In the genomic region with DNA sequence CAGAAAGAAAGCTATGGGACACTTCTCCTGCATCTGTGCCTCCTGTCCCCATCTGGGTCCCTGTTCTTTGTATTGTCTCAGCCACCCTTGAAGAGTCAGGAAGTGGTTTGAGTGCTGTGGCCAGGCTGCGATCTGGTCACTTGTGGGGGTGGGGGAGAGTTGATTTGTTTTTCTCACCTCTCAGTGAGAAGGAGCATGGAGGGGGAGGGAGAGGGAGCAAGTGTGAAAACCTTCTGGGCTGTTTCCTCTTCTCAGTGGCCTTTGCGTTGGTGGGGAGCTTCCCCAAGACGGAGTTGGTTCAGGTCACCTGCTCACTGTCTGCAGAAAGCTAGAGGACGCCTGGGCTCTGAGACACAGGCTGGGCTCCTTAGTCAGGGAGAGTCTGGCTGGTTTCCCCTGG, we compare ENCODE assay signal across 10 mouse cellular contexts.
A peak's percentile ranks its signal among the peaks of the same experiment; 100 is the strongest.
DNase-seq lines count a peak whose midpoint lies in the region; ATAC-seq and TF ChIP-seq lines count a peak whose summit lies in the region.
"Had no signal": no experiment of that assay in that cellular context is flagged by ENCODE, and none has a peak within 500 bp of the region (broad histone marks: within the 10 kb centered on the region; RNA-seq: fewer than 3 reads in every experiment).

No protein-coding gene starts in this region.

- H3K9ac ChIP-seq in heart, embryonic 14.5 days (ENCODE audit: low read length), result no peak overlapping the region
- H3K9ac ChIP-seq in heart, postnatal 0 days (replicated peaks; ENCODE audit: low read depth, low read length), result no peak overlapping the region

- no peak overlapping the region for H3K4me2 ChIP-seq in heart, embryonic 14.5 days (ENCODE audit: low read length)
- no peak overlapping the region for H3K4me2 ChIP-seq in heart, postnatal 0 days (ENCODE audit: low read depth, low read length)
- H3K4me2 ChIP-seq: limb, embryonic 15.5 days had no signal

- no peak for DNase-seq in heart, adult 18-20 months
- peak; percentile 75 for DNase-seq in CD4-positive, CD25-positive, alpha-beta regulatory T cell, adult 2 months (ENCODE audit: low read depth, low spot score)
- DNase-seq in heart, postnatal 0 days (ENCODE audit: low spot score), result no peak
- peak; percentile 23 for DNase-seq in spleen, adult 12 weeks (ENCODE audit: low spot score)
- DNase-seq in right cerebral cortex, postnatal 36 days (ENCODE audit: low spot score in 2 of 2), result no peak
- no peak for DNase-seq in kidney, postnatal 14 days
- no peak for DNase-seq in kidney, adult 8-10 months

- H3K9me3 ChIP-seq in heart, embryonic 14.5 days (ENCODE audit: control insufficient read depth, low read length), result no peaks in the 10 kb centered on the region
- no peaks in the 10 kb centered on the region for H3K9me3 ChIP-seq in heart, postnatal 0 days (replicated peaks; ENCODE audit: control insufficient read depth, low read length)
- H3K9me3 ChIP-seq: limb, embryonic 15.5 days had no signal

- no peak for TF ChIP-seq CTCF in heart, postnatal 0 days (IDR thresholded peaks at IDR 0.05; ENCODE audit: low read depth)

- H3K4me3 ChIP-seq in heart, embryonic 14.5 days (ENCODE audit: control insufficient read depth in 1 of 2, insufficient read depth in 1 of 2, low read depth in 1 of 2, low read length in 2 of 2), result no peak overlapping the region
- H3K4me3 ChIP-seq in heart, postnatal 0 days (ENCODE audit: low read depth, low read length), result no peak overlapping the region
- H3K4me3 ChIP-seq: limb, embryonic 15.5 days had no signal

- peaks cover 51 to 56% of the 10 kb centered on the region in 2 experiments for H3K4me1 ChIP-seq in heart, embryonic 14.5 days (ENCODE audit: control insufficient read depth in 2 of 2, insufficient read depth in 2 of 2, low read length in 2 of 2)
- peaks cover 34% of the 10 kb centered on the region for H3K4me1 ChIP-seq in heart, postnatal 0 days (ENCODE audit: control insufficient read depth, insufficient read depth)

- ATAC-seq in heart, embryonic 14.5 days (ENCODE audit: insufficient number of reproducible peaks, insufficient read depth, low FRiP score, low read depth), result no peak
- ATAC-seq in heart, postnatal 0 days (ENCODE audit: insufficient read depth, low read depth), result peak; percentile 6; the same call in 1 of the 2 replicates

- H3K27ac ChIP-seq in heart, embryonic 14.5 days (replicated peaks in 1 of 2; ENCODE audit: control insufficient read depth in 1 of 2, insufficient read depth in 1 of 2, low read depth in 2 of 2, low read length in 2 of 2), result peak overlapping the region; percentile 14 to 58; a peak in 3 of 4 replicates
- peak overlapping the region; percentile 40 for H3K27ac ChIP-seq in heart, postnatal 0 days (ENCODE audit: low read depth)
- H3K27ac ChIP-seq: limb, embryonic 15.5 days had no signal

- 31% methylated on average over 4 of the region's 4 CpGs for WGBS in heart, embryonic 14.5 days
- 46% methylated on average over 4 of the region's 4 CpGs for WGBS in heart, postnatal 0 days

- no peak for TF ChIP-seq EP300 in heart, postnatal 0 days (IDR thresholded peaks at IDR 0.05; ENCODE audit: low read depth)

- peaks cover 17% of the 10 kb centered on the region for H3K27me3 ChIP-seq in heart, embryonic 14.5 days (ENCODE audit: control insufficient read depth, insufficient read depth, low read length)
- H3K27me3 ChIP-seq in heart, postnatal 0 days (ENCODE audit: control insufficient read depth, insufficient read depth, low read length), result 0 out of 2 replicates have a peak, but pooled peaks cover 5% of the 10 kb centered on the region
- H3K27me3 ChIP-seq: limb, embryonic 15.5 days had no signal

- peaks cover 20% of the 10 kb centered on the region for H3K36me3 ChIP-seq in heart, embryonic 14.5 days (ENCODE audit: control insufficient read depth, insufficient read depth, low read length)
- peaks cover 18% of the 10 kb centered on the region for H3K36me3 ChIP-seq in heart, postnatal 0 days (replicated peaks; ENCODE audit: control insufficient read depth, insufficient read depth, low read length)
- H3K36me3 ChIP-seq: G1E; limb, embryonic 15.5 days had no signal

Comparison
In these comparisons a context has a peak if more than half of its experiments do, and no peak if none do; other contexts are left out.
1. DNase-seq: peak in CD4-positive, CD25-positive, alpha-beta regulatory T cell, adult 2 months (single experiment) and spleen, adult 12 weeks (single experiment); none in heart, adult 18-20 months (0 of 2), heart, postnatal 0 days (single experiment), right cerebral cortex, postnatal 36 days (0 of 2), kidney, postnatal 14 days (single experiment) and kidney, adult 8-10 months (0 of 2).